Mouse (Mus musculus): ENCODE data around the gene Lexm. TPM values are rescaled to one million over a fixed set of nuclear protein-coding genes. Genes with fewer than 3 reads are reported as not detected.

Gene Lexm
- total RNA-seq, 2 experiments from 2014 or later, result not detected

GRCm38 (mm10) chr4:106546896-106547295, 70.1 kb downstream of the Lexm start:
- no peak for ATAC-seq (ENCODE audit: poor library complexity, severe bottlenecking)

- ATAC-seq (ENCODE audit: poor library complexity, severe bottlenecking), result peak; percentile 45; the same call in 1 of the 2 replicates
These were observed 71.1 kb downstream of the Lexm start for GRCm38 (mm10) chr4:106545817-106546373.

GRCm38 (mm10) chr4:106542211-106542610, 74.8 kb downstream of the Lexm start:
- ATAC-seq (ENCODE audit: poor library complexity, severe bottlenecking), result no peak

GRCm38 (mm10) chr4:106541491-106541890, 75.5 kb downstream of the Lexm start:
- ATAC-seq (ENCODE audit: poor library complexity, severe bottlenecking), result no peak

Other genes with a start within 250 kb of the Lexm start
- gene Pcsk9, start 152.9 kb downstream of the Lexm start, total RNA-seq (2015), result 0.09 TPM in 1 of 2 replicates, not detected in the other
- not detected in 2 replicates for gene Pcsk9, start 152.9 kb downstream of the Lexm start, total RNA-seq (2017)
- gene Bsnd, start 125.0 kb downstream of the Lexm start, total RNA-seq (2015), result not detected in 2 replicates
- gene Bsnd, start 125.0 kb downstream of the Lexm start, total RNA-seq (2017), result not detected in 2 replicates
- gene Dhcr24, start 56.2 kb downstream of the Lexm start, total RNA-seq (2015), result 6.2 and 7.6 TPM in 2 replicates
- gene Dhcr24, start 56.2 kb downstream of the Lexm start, total RNA-seq (2017), result 5.4 and 5.7 TPM in 2 replicates
- not detected in 2 replicates for gene Ttc22, start 5.2 kb upstream of the Lexm start, total RNA-seq (2015)
- gene Ttc22, start 5.2 kb upstream of the Lexm start, total RNA-seq (2017), result not detected in 2 replicates
- gene Pars2, start 33.8 kb upstream of the Lexm start, total RNA-seq (2015), result 3.6 and 4.1 TPM in 2 replicates
- gene Pars2, start 33.8 kb upstream of the Lexm start, total RNA-seq (2017), result 3.6 and 5.3 TPM in 2 replicates
- 18.2 and 24.0 TPM in 2 replicates for gene Ttc4, start 61.7 kb upstream of the Lexm start, total RNA-seq (2015)
- gene Ttc4, start 61.7 kb upstream of the Lexm start, total RNA-seq (2017), result 21.9 and 24.3 TPM in 2 replicates
- gene Mroh7, start 113.7 kb upstream of the Lexm start, total RNA-seq (2015), result 0.13 TPM in 1 of 2 replicates, not detected in the other
- gene Mroh7, start 113.7 kb upstream of the Lexm start, total RNA-seq (2017), result not detected in 2 replicates
- gene Fam151a, start 116.6 kb upstream of the Lexm start, total RNA-seq (2015), result not detected in 2 replicates
- 0.37 TPM in 1 of 2 replicates, not detected in the other for gene Fam151a, start 116.6 kb upstream of the Lexm start, total RNA-seq (2017)
- gene Acot11, start 187.8 kb upstream of the Lexm start, total RNA-seq (2015), result 10.6 and 11.9 TPM in 2 replicates
- gene Acot11, start 187.8 kb upstream of the Lexm start, total RNA-seq (2017), result 9.6 and 10.9 TPM in 2 replicates

Data from megakaryocyte, adult 5-6 weeks (primary cell).